Mouse (Mus musculus) lung, postnatal 0 days (tissue): ENCODE measurements around the gene Ric8b. TPM values are rescaled to one million over a fixed set of nuclear protein-coding genes. Genes with fewer than 3 reads are reported as not detected.

Source experiments
- ATAC-seq: fragments of 200-750 bp; cut with Nextera tagmentation; 2 replicates; pipeline ENCODE4 v1.8.0; 2017; ENCODE audit warnings: moderate library complexity
- DNase-seq: peaks from one replicate; pipeline ENCODE4 v3.0.0-alpha.2; 2016; ENCODE audit warnings: low spot score
- H3K27ac ChIP-seq: fragments of 300-500 bp; sonication (generic); 2 replicates; pipeline ENCODE4 v1.5.1; 2014; ENCODE audit warnings: antibody characterized with exemption, mild to moderate bottlenecking, low read length, mixed read lengths
- H3K27me3 ChIP-seq: fragments of 300-500 bp; sonication (generic); replicated peaks from 2 replicates; pipeline ENCODE4 v1.6.1; 2014; ENCODE audit warnings: low read length, mixed read lengths; ENCODE audit not compliant: insufficient read depth
- H3K36me3 ChIP-seq: fragments of 300-500 bp; sonication (generic); 2 replicates; pipeline ENCODE4 v1.6.1; 2014; ENCODE audit warnings: low read length, mixed read lengths; ENCODE audit not compliant: insufficient read depth
- H3K4me1 ChIP-seq: fragments of 300-500 bp; sonication (generic); 2 replicates; pipeline ENCODE4 v1.6.1; 2014; ENCODE audit warnings: antibody characterized with exemption, low read depth, low read length, mixed read lengths; ENCODE audit not compliant: insufficient read depth
- H3K4me2 ChIP-seq: fragments of 300-500 bp; sonication (generic); replicated peaks from 2 replicates; pipeline ENCODE4 v1.6.1; 2014; ENCODE audit warnings: low read depth, mild to moderate bottlenecking, low read length, moderate library complexity, mixed read lengths
- H3K4me3 ChIP-seq: fragments of 300-500 bp; sonication (generic); 2 replicates; pipeline ENCODE4 v1.5.1; 2014; ENCODE audit warnings: low read depth, low read length
- H3K9ac ChIP-seq: fragments of 300-500 bp; sonication (generic); replicated peaks from 2 replicates; pipeline ENCODE4 v1.6.1; 2014; ENCODE audit warnings: low read depth, mild to moderate bottlenecking
- H3K9me3 ChIP-seq: fragments of 300-500 bp; sonication (generic); 2 replicates; pipeline ENCODE4 v1.6.1; 2016; ENCODE audit warnings: low read length, mixed read lengths
- CTCF ChIP-seq: IDR thresholded peaks from 2 replicates; pipeline ENCODE4 v1.5.1; 2016; ENCODE audit warnings: antibody characterized with exemption, mild to moderate bottlenecking
- EP300 ChIP-seq: IDR thresholded peaks from 2 replicates; pipeline ENCODE4 v1.6.1; 2016; ENCODE audit warnings: antibody characterized with exemption, mild to moderate bottlenecking, control low read depth
- WGBS: fragments of 180-500 bp; shearing (Covaris S2); extraction: QIAGEN DNeasy Blood & Tissue Kit; methylation state at CpG from one replicate; pipeline ENCODE4 v1.1.7; 2014; 5-methylcytosine and 5-hydroxymethylcytosine counted together
- polyA plus RNA-seq: library from polyadenylated mRNA; unstranded; fragments of >200 nt; fragmentation: Nextera tagmentation; extraction: Ambion mirVana; gene quantifications from 2 replicates; pipeline ENCODE4 v1.2.1, GENCODE M21; 2015

Gene Ric8b
- polyA plus RNA-seq, 1 experiment from 2014 or later, result 9.6 TPM

- Histone ChIP-seq H3K27me3 (no peaks in the 10 kb centered on the region), H3K9ac (no peak overlapping the region), H3K4me1 (no peaks in the 10 kb centered on the region), H3K36me3 (no peaks in the 10 kb centered on the region), H3K9me3 (no peaks in the 10 kb centered on the region), H3K27ac (no peak overlapping the region), H3K4me2 (no peak overlapping the region), H3K4me3 (no peak overlapping the region)
- ATAC-seq, result no peak
- 89% methylated on average over 5 of the region's 5 CpGs for WGBS
- DNase-seq, result no peak
- TF ChIP-seq EP300, result no peak
- peak; percentile 18 for TF ChIP-seq CTCF
Measured at GRCm38 (mm10) chr10:85038852-85039251, 121.4 kb downstream of the Ric8b start.

- Histone ChIP-seq H3K4me1 (no peaks in the 10 kb centered on the region), H3K9ac (peak overlapping the region; percentile 32; the same call in 1 of the 2 replicates), H3K4me3 (peak overlapping the region; percentile 36), H3K9me3 (no peaks in the 10 kb centered on the region), H3K27ac (no peak overlapping the region), H3K4me2 (peak overlapping the region; percentile 54), H3K36me3 (no peaks in the 10 kb centered on the region), H3K27me3 (no peaks in the 10 kb centered on the region)
- ATAC-seq (peak; percentile 71), DNase-seq (peak; percentile 71)
- WGBS, result 23% methylated on average over 17 of the region's 17 CpGs
- no peak for TF ChIP-seq EP300
- TF ChIP-seq CTCF, result no peak
Measured at GRCm38 (mm10) chr10:85044191-85044711, 126.8 kb downstream of the Ric8b start.

GRCm38 (mm10) chr10:85044732-85045720 lies 127.6 kb downstream of the Ric8b start:
- ATAC-seq, result peak; percentile 58
- Histone ChIP-seq H3K4me2 (peak overlapping the region; percentile 54), H3K4me1 (no peaks in the 10 kb centered on the region), H3K36me3 (no peaks in the 10 kb centered on the region), H3K27ac (no peak overlapping the region), H3K4me3 (peak overlapping the region; percentile 36), H3K9ac (peak overlapping the region; percentile 32), H3K9me3 (no peaks in the 10 kb centered on the region), H3K27me3 (no peaks in the 10 kb centered on the region)
- 8% methylated on average over 24 of the region's 24 CpGs for WGBS
- TF ChIP-seq EP300 (no peak), CTCF (peak; percentile 82)
- peak; percentile 82 for DNase-seq

GRCm38 (mm10) chr10:85046585-85046984 lies 129.2 kb downstream of the Ric8b start:
- DNase-seq, result peak; percentile 44
- 31% methylated on average over 5 of the region's 5 CpGs for WGBS
- no peak for ATAC-seq

GRCm38 (mm10) chr10:85048008-85048407 lies 130.6 kb downstream of the Ric8b start:
- H3K27ac ChIP-seq, result no peak overlapping the region
- no peak overlapping the region for H3K4me3 ChIP-seq
- no peak for ATAC-seq
- 94% methylated on average over 8 of the region's 8 CpGs for WGBS
- no peak overlapping the region for H3K9ac ChIP-seq
- H3K36me3 ChIP-seq, result no peaks in the 10 kb centered on the region
- TF ChIP-seq CTCF (no peak), EP300 (no peak)
- H3K4me1 ChIP-seq, result no peaks in the 10 kb centered on the region
- H3K4me2 ChIP-seq, result no peak overlapping the region
- H3K9me3 ChIP-seq, result no peaks in the 10 kb centered on the region
- no peak for DNase-seq
- no peaks in the 10 kb centered on the region for H3K27me3 ChIP-seq

More at GRCm38 (mm10) chr10:85046585-85046984, 129.2 kb downstream of the Ric8b start:
- Histone ChIP-seq H3K9me3 (no peaks in the 10 kb centered on the region), H3K27me3 (no peaks in the 10 kb centered on the region), H3K4me3 (no peak overlapping the region), H3K4me2 (no peak overlapping the region), H3K36me3 (no peaks in the 10 kb centered on the region), H3K27ac (no peak overlapping the region), H3K9ac (no peak overlapping the region), H3K4me1 (no peaks in the 10 kb centered on the region)
- TF ChIP-seq EP300, result no peak
- peak; percentile 78 for TF ChIP-seq CTCF

- H3K27me3 ChIP-seq, result no peaks in the 10 kb centered on the region
- no peaks in the 10 kb centered on the region for H3K4me1 ChIP-seq
- ATAC-seq, result no peak
- H3K27ac ChIP-seq, result no peak overlapping the region
- no peaks in the 10 kb centered on the region for H3K9me3 ChIP-seq
- no peak overlapping the region for H3K9ac ChIP-seq
- 56% methylated on average over 4 of the region's 4 CpGs for WGBS
- DNase-seq, result no peak
- H3K4me2 ChIP-seq, result no peak overlapping the region
- H3K36me3 ChIP-seq, result no peaks in the 10 kb centered on the region
- TF ChIP-seq EP300 (no peak), CTCF (no peak)
- H3K4me3 ChIP-seq, result no peak overlapping the region
Measured at GRCm38 (mm10) chr10:85050668-85051208, 133.3 kb downstream of the Ric8b start.
